Mouse (Mus musculus) adrenal gland (tissue): Measurements from ENCODE around the gene Ces2g.

Source experiments
- intact Hi-C: fragments of 180-260 bp; cut with DNase I; formaldehyde crosslinking; loops from one replicate; pipeline ENCODE4 v1.15.1; 2025
- long read RNA-seq, 2 experiments: library from polyadenylated mRNA; unstranded; transcript quantifications; one replicate each; pipeline ENCODE4 v2.0.0; 2020; ENCODE audit warnings: borderline replicate concordance in 1 of 2; ENCODE audit not compliant: insufficient replicate concordance in 1 of 2

The Ces2g gene
- long read RNA-seq, experiment 1: 0 reads
- long read RNA-seq, experiment 2: 0 reads

DNA sequence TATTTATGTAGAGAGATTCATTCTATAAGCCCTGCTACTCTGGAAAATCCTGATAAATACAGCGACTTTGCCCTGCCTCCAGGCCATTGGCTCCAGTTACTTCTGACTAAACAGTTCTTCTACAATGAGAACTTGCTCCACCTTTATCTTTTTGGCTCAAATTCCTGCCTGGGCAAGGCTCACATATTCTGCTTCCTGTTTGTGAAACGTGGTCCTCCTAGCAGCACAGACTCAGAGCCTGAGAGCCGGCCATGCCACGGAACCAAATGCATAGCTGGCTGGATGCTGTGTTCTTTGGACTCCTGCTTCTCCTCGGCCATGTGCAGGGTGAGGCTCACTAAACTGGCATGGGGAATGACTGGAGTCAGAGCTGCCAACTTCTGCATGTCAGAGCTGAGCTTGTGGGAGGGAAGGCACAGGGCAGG lies at the start of gene Ces2g:
TSS of gene Ces2g (plus strand) at position 182 of the 425 bp plus-strand sequence.
- intact Hi-C loops: no loop called here

- intact Hi-C loops: no loop called here
Measured at GRCm38 (mm10) chr8:104925972-104926596, 35.4 kb upstream of the Ces2g start, which contains the start of gene Ces2e. Gene Ces2e (plus strand): TSS chr8:104926260.

DNA sequence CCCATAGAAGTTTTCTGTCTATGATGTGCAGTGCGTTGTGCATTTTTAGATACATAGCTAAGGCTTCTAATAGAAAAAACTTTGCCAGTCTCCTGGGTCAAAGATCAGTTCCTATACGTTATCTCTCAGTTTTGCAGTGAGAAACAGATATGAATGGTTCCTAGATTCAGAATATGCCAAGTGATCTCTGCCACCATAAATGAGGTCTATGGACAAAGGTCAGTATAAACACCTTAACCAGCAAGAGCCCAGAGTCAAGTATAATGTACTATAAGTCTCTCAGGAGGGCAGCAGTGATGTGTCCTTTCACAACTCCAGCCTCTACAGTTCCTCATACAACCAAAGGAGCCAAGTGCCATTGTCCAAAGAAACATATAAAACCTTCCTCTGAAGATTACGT lies 34.2 kb upstream of the Ces2g start:
- intact Hi-C loops: no loop called here

- intact Hi-C loops: no loop called here
Measured at GRCm38 (mm10) chr8:104944665-104945064, 16.9 kb upstream of the Ces2g start.

DNA sequence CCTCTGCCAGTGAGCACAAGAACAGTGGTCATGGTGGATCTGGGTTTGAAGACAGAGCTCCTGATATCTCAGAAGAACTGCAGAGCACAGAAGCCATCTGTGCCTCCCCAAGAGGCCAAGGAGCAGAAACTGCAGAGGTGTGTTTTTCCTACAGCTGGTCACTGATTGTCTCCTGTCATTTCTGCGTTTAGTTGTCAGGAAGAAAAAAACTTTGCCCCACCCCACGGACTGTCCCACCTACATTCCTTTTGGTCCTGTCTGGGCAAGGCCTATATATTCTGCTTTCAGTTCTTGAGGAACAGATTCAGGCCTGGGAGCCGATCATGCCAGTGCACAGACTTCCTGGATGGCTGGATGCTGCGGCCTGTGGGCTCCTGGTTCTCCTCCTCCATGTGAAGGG lies 14.5 kb upstream of the Ces2g start, which contains the start of gene Ces2f:
TSS of gene Ces2f (plus strand) at position 301 of the 400 bp plus-strand sequence.
- intact Hi-C loops: no loop called here

GRCm38 (mm10) chr8:104949031-104949430 lies 12.5 kb upstream of the Ces2g start:
- intact Hi-C loops: no loop called here

GRCm38 (mm10) chr8:104962229-104962901 lies 847 bp downstream of the Ces2g start:
- intact Hi-C loops: no loop called here

DNA sequence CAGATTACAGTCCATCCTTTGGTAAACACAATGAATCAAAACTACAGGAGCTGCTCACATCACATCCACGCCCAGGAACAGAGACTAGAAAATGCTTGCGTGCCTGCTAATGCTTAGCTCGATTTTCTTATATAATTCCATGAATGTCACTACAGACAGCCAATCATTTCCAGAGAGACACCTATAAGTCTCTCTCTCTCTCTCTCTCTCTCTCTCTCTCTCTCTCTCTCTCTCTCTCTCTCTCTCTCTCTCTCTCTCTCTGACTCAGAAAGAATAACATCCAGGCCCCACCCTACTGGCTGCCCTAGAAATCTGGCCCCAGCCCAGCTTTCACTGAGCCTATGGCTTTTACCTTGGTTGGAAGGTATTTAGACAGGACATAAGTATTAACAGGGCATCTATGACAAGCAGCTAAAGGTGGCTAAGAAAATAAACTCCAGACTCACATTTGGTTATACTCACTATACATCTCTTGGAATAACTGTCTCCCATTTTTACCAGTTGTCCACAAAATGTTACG lies 1.9 kb downstream of the Ces2g start:
- intact Hi-C loops: no loop called here

DNA sequence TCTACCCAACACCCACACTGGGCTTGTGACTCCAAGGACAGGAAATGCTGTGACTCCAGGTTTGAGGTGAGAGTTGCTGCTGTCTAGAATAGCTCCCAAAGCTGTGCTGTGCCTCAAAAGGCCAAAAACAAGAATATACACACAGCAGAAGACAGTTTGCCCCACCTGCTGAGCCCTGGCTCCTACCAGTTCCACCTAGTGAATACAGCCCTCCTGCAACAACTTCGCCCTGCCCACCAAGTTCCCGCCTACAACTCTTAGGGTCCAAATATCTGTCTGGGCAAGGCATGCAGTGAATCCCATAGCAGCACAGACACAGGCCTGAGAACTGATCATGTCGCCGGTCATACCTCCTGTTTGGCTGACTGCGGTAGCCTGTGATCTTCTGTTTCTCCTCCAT lies 22.6 kb downstream of the Ces2g start:
- intact Hi-C loops: no loop called here

DNA sequence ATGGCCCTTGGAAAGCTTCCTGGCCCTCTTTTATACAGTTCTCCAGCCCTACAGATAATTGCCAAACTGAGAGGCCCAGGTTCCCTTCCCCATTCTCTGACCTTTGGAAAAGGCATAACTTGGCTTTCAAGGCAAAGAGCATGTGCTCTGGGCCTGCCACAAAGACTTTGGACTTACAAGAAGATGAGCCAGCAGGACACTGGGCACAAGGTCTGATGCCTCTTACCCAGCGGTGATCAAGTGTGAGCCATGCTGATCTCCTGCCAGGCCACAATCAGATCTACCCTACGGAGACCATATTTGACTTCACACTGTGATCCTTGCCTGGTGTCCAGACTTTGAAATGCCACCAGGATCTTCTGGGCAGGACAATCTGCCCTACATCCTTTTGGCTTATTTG lies 23.4 kb downstream of the Ces2g start:
- intact Hi-C loops: no loop called here

GRCm38 (mm10) chr8:104998191-104998590 lies 36.7 kb downstream of the Ces2g start:
- intact Hi-C loops: no loop called here

DNA sequence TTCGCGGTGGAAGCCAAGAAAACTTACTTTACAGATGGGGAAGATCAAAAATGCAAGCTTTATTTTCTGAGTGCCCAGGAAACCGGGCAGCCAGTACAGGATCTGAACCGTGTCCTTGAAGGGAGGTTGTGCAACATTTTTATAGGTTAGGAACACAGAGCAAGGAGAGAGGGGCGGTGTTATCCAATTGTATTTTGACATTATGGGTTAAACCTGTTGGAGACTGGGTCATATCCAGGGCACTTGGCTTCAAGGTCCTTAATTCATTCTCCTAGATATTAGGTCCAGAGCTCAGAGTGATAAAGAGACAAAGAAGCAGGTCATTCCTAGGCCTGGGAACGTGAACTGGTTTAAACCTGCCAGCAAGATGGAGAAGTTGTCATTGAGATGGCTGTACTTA lies 37.7 kb downstream of the Ces2g start:
- intact Hi-C loops: no loop called here

DNA sequence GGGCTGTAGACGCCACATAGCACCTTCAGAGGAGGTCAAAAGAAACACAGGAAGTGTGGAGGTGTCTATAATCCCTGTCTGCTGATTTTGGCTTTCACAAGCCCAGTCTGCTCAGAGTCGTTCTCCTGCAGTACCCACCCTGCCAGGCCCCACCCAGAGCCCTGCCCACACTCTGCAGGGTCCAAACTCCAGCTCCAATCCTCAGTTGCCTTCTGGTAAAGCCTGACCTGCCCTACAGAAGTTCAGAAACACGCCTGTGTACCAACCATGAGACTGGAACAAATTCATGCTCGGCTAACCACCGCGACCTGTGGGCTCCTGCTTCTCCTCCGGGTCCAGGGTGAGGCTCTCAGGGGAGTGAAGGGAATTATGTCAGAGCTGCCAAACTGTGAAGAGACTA lies 39.1 kb downstream of the Ces2g start, which contains the start of gene Ces2h:
TSS of gene Ces2h (plus strand) at position 268 of the 400 bp plus-strand sequence.
- intact Hi-C loops: no loop called here

- intact Hi-C loops: no loop called here
Measured at GRCm38 (mm10) chr8:105010000-105010399, 48.5 kb downstream of the Ces2g start.

- intact Hi-C loops: no loop called here
Measured at GRCm38 (mm10) chr8:105011136-105011535, 49.6 kb downstream of the Ces2g start.

GRCm38 (mm10) chr8:105014391-105014790 lies 52.9 kb downstream of the Ces2g start:
- intact Hi-C loops: no loop called here
